Mouse (Mus musculus): ENCODE measurements around the gene Jag1. TPM values are rescaled to one million over a fixed set of nuclear protein-coding genes. Genes with fewer than 3 reads are reported as not detected.
A peak's percentile ranks its signal among the peaks of the same experiment; 100 is the strongest.

The Jag1 gene
- polyA plus RNA-seq, 1 experiment from 2014 or later, result 21.2 TPM

DNA sequence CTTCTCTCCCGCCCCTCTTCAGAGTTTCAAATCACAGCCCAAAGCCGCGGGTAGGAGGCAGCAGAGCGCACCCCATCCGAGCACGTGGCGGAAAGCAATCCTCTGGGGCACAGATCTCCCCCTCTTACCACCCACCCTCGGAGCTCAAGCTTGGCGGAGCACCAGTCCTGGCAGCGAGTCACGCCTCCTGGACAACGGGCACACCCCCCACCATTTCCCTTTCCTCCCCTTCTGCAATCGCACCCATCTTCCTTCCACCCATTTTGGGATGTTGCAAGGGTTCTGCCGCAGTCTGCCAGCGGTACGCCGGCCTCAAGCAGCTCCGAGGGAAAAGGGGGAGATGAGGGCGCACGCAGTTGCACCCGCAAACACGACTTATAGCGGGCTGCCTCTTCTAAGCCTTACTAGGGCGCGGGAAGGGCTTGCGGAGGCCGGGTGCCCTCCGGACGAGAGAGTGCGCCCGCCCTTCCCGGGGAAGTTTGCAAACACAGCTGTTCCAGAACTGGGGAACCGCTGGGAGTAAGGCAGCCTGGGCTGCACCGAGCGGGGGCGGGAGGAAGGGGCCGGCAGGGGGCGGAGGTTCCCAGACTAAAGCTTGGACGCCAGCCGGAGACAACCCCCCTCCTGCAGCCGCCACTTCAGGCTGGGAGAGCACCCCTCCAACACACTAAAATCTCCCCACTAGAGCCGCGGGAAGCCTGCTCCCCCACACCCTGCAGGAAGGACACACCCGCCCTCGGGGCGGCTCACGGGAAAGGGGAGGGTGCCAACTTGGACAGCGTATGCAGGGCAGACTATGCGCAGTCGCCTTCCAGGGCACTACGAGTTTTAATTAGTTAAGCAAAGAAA, 2.0 kb downstream of the Jag1 start:
- WGBS, result under 1% methylated on average over 51 of the region's 51 CpGs
- peak; percentile 82 for DNase-seq (ENCODE audit: low spot score)
- H3K36me3 ChIP-seq, result no peaks in the 10 kb centered on the region
- peaks cover 15% of the 10 kb centered on the region for H3K27me3 ChIP-seq (ENCODE audit: insufficient read depth, poor library complexity, severe bottlenecking)
- peak overlapping the region; percentile 94 for H3K27ac ChIP-seq
- H3K4me3 ChIP-seq, result peak overlapping the region; percentile 82
- peaks cover 71% of the 10 kb centered on the region for H3K4me1 ChIP-seq (replicated peaks)
- H3K9me3 ChIP-seq, result no peaks in the 10 kb centered on the region

GRCm38 (mm10) chr2:137113288-137114061, 3.0 kb downstream of the Jag1 start:
- H3K4me1 ChIP-seq (replicated peaks), result peaks cover 81% of the 10 kb centered on the region
- H3K9me3 ChIP-seq, result no peaks in the 10 kb centered on the region
- H3K4me3 ChIP-seq, result peak overlapping the region; percentile 82
- peaks cover 6% of the 10 kb centered on the region for H3K27me3 ChIP-seq (ENCODE audit: insufficient read depth, poor library complexity, severe bottlenecking)
- no peaks in the 10 kb centered on the region for H3K36me3 ChIP-seq
- peak overlapping the region; percentile 94 for H3K27ac ChIP-seq
- peak; percentile 45 for DNase-seq (ENCODE audit: low spot score)
- WGBS, result 2% methylated on average over 12 of the region's 12 CpGs

- Histone ChIP-seq H3K27ac (peak overlapping the region; percentile 84), H3K9me3 (no peaks in the 10 kb centered on the region), H3K27me3 (ENCODE audit: insufficient read depth, poor library complexity, severe bottlenecking) (no peaks in the 10 kb centered on the region), H3K36me3 (peaks cover 22% of the 10 kb centered on the region), H3K4me1 (replicated peaks) (peaks cover 93% of the 10 kb centered on the region), H3K4me3 (peak overlapping the region; percentile 82)
- 14% methylated on average over 4 of the region's 4 CpGs for WGBS
- peak; percentile 50 for DNase-seq (ENCODE audit: low spot score)
Observed at GRCm38 (mm10) chr2:137110214-137110898, 6.1 kb downstream of the Jag1 start.

- no peak for DNase-seq (ENCODE audit: low spot score)
- WGBS, result 35% methylated on average over 15 of the region's 15 CpGs
- H3K9me3 ChIP-seq, result no peaks in the 10 kb centered on the region
- H3K36me3 ChIP-seq, result peaks cover 30% of the 10 kb centered on the region
- H3K27ac ChIP-seq, result peak overlapping the region; percentile 84
- H3K27me3 ChIP-seq (ENCODE audit: insufficient read depth, poor library complexity, severe bottlenecking), result no peaks in the 10 kb centered on the region
- H3K4me1 ChIP-seq (replicated peaks), result peaks cover 90% of the 10 kb centered on the region
- peak overlapping the region; percentile 82 for H3K4me3 ChIP-seq
Observed at GRCm38 (mm10) chr2:137109321-137110213, 6.9 kb downstream of the Jag1 start.

- Histone ChIP-seq H3K9me3 (no peaks in the 10 kb centered on the region), H3K4me3 (no peak overlapping the region), H3K36me3 (peaks cover 46% of the 10 kb centered on the region), H3K4me1 (replicated peaks) (peaks cover 74% of the 10 kb centered on the region), H3K27me3 (ENCODE audit: insufficient read depth, poor library complexity, severe bottlenecking) (no peaks in the 10 kb centered on the region), H3K27ac (peak overlapping the region; percentile 73; the same call in 1 of the 2 replicates)
- DNase-seq (ENCODE audit: low spot score), result no peak
- 63% methylated on average over 8 of the region's 8 CpGs for WGBS
Observed at GRCm38 (mm10) chr2:137107946-137108345, 8.5 kb downstream of the Jag1 start.

GRCm38 (mm10) chr2:137107203-137107602, 9.2 kb downstream of the Jag1 start:
- no peak for DNase-seq (ENCODE audit: low spot score)
- no peaks in the 10 kb centered on the region for H3K27me3 ChIP-seq (ENCODE audit: insufficient read depth, poor library complexity, severe bottlenecking)
- WGBS, result 41% methylated on average over 4 of the region's 4 CpGs
- no peaks in the 10 kb centered on the region for H3K9me3 ChIP-seq
- peaks cover 66% of the 10 kb centered on the region for H3K4me1 ChIP-seq (replicated peaks)
- no peak overlapping the region for H3K4me3 ChIP-seq
- peak overlapping the region; percentile 73 for H3K27ac ChIP-seq
- peaks cover 54% of the 10 kb centered on the region for H3K36me3 ChIP-seq

- WGBS, result 40% methylated on average over 5 of the region's 5 CpGs
- Histone ChIP-seq H3K27me3 (ENCODE audit: insufficient read depth, poor library complexity, severe bottlenecking) (no peaks in the 10 kb centered on the region), H3K9me3 (no peaks in the 10 kb centered on the region), H3K4me1 (replicated peaks) (peaks cover 64% of the 10 kb centered on the region), H3K4me3 (no peak overlapping the region), H3K36me3 (peaks cover 84% of the 10 kb centered on the region), H3K27ac (peak overlapping the region; percentile 64; the same call in 1 of the 2 replicates)
- DNase-seq (ENCODE audit: low spot score), result peak; percentile 60
Observed at GRCm38 (mm10) chr2:137101074-137101473, 15.4 kb downstream of the Jag1 start.

DNA sequence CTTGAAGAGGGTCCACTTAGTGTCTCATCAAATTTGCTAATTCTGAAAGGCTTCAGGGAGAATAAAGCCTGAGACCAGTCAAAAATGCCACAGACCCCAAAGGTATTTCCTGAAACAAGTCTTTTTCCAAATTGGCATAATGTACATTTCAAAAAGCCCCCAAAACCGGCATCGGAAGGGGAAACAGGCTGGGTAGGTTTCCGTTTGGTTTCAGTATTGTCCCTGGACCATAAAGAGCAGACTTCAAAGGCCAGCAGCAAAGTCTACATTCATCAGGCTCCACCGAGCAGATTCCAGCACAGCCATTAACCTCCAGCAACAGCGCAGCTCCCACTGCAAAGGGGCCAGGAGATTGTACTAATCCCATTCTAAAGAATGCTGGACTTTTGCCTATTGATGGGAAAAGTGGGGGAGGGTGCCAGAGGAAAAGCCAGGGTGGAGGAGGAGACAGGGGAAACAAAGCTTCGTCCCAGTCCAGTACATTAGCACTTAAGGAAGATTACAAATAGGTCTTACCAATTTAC, 17.2 kb downstream of the Jag1 start:
- Histone ChIP-seq H3K4me1 (replicated peaks) (peaks cover 77% of the 10 kb centered on the region), H3K4me3 (no peak overlapping the region), H3K36me3 (peaks cover 79% of the 10 kb centered on the region), H3K27ac (peak overlapping the region; percentile 84), H3K9me3 (no peaks in the 10 kb centered on the region), H3K27me3 (ENCODE audit: insufficient read depth, poor library complexity, severe bottlenecking) (no peaks in the 10 kb centered on the region)
- DNase-seq (ENCODE audit: low spot score), result no peak
- 18% methylated on average over 6 of the region's 6 CpGs for WGBS

- peaks cover 79% of the 10 kb centered on the region for H3K36me3 ChIP-seq
- no peak for DNase-seq (ENCODE audit: low spot score)
- H3K27me3 ChIP-seq (ENCODE audit: insufficient read depth, poor library complexity, severe bottlenecking), result no peaks in the 10 kb centered on the region
- no peak overlapping the region for H3K4me3 ChIP-seq
- H3K9me3 ChIP-seq, result no peaks in the 10 kb centered on the region
- 19% methylated on average over 11 of the region's 11 CpGs for WGBS
- peaks cover 85% of the 10 kb centered on the region for H3K4me1 ChIP-seq (replicated peaks)
- peak overlapping the region; percentile 84 for H3K27ac ChIP-seq
Observed at GRCm38 (mm10) chr2:137098269-137099035, 18.0 kb downstream of the Jag1 start.

DNA sequence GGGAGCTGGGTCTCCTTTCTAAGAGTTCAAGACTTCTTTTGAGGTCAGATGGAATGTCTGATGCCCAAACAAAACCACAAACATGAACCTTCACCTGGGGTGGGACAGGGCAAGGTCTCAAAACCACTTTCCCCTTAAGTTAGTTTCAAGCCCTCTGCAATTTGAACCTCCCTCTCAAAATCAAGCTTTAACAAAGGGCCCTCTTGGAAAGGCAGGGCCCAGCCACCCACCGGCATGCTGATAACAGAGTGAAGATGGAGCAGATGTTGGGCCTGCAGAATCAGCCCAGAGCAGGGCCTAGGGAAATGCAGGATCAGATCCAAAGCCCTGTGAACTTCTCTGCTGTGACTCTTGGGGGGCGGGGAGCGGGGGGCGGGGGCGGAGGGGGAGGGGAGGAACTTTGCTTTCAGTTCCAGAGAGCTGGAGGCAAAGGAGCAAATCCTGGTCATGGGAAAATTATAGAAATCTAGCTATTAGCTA, 19.4 kb downstream of the Jag1 start:
- H3K4me1 ChIP-seq (replicated peaks), result peaks cover 99% of the 10 kb centered on the region
- H3K27me3 ChIP-seq (ENCODE audit: insufficient read depth, poor library complexity, severe bottlenecking), result no peaks in the 10 kb centered on the region
- peak; percentile 46 for DNase-seq (ENCODE audit: low spot score)
- no peaks in the 10 kb centered on the region for H3K9me3 ChIP-seq
- H3K27ac ChIP-seq, result peak overlapping the region; percentile 84
- H3K36me3 ChIP-seq, result peaks cover 80% of the 10 kb centered on the region
- no peak overlapping the region for H3K4me3 ChIP-seq
- 18% methylated on average over 4 of the region's 5 CpGs for WGBS

- Histone ChIP-seq H3K9me3 (no peaks in the 10 kb centered on the region), H3K4me3 (no peak overlapping the region), H3K4me1 (replicated peaks) (peaks cover 99% of the 10 kb centered on the region), H3K36me3 (peaks cover 84% of the 10 kb centered on the region), H3K27me3 (ENCODE audit: insufficient read depth, poor library complexity, severe bottlenecking) (no peaks in the 10 kb centered on the region; the same call in 1 of the 2 replicates), H3K27ac (peak overlapping the region; percentile 42; the same call in 1 of the 2 replicates)
- no peak for DNase-seq (ENCODE audit: low spot score)
- 57% methylated on average over 8 of the region's 8 CpGs for WGBS
Observed at GRCm38 (mm10) chr2:137094301-137094700, 22.1 kb downstream of the Jag1 start.
